Mouse (Mus musculus) thymus, adult 2 months (tissue): ENCODE results near the gene Adam6a. TPM values are rescaled to one million over a fixed set of nuclear protein-coding genes. Genes with fewer than 3 reads are reported as not detected.
"Not testable (repeated sequence)": the region's sequence is repeated elsewhere in the genome, so short reads cannot be mapped to it uniquely, and the experiment has no call there.

Experiments
- DNase-seq: peaks from one replicate; pipeline ENCODE4 v3.0.0; 2021
- H3K27ac ChIP-seq: fragments of 200-500 bp; 2 replicates; pipeline ENCODE4 v1.5.1; 2012; ENCODE audit warnings: low read length, control low read depth; ENCODE audit not compliant: control insufficient read depth, insufficient read depth
- H3K27me3 ChIP-seq: fragments of 200-500 bp; 2 replicates; pipeline ENCODE4 v1.6.1; 2012; ENCODE audit warnings: mild to moderate bottlenecking, low read length, moderate library complexity, mixed read lengths; ENCODE audit not compliant: control insufficient read depth, insufficient read depth
- H3K36me3 ChIP-seq: fragments of 200-500 bp; 2 replicates; pipeline ENCODE4 v1.6.1; 2012; ENCODE audit warnings: mild to moderate bottlenecking, low read length, moderate library complexity; ENCODE audit not compliant: control insufficient read depth, insufficient read depth
- H3K4me1 ChIP-seq: fragments of 200-500 bp; replicated peaks from 2 replicates; pipeline ENCODE4 v1.6.1; 2012; ENCODE audit warnings: low read length; ENCODE audit not compliant: control insufficient read depth, insufficient read depth
- H3K4me3 ChIP-seq: fragments of 200-500 bp; 2 replicates; pipeline ENCODE4 v1.5.1; 2012; ENCODE audit warnings: mild to moderate bottlenecking, low read length, control low read depth, moderate library complexity; ENCODE audit not compliant: control insufficient read depth, insufficient read depth
- CTCF ChIP-seq: fragments of 200-500 bp; IDR thresholded peaks from 2 replicates; pipeline ENCODE4 v1.5.1; 2012; ENCODE audit warnings: mild to moderate bottlenecking, control low read depth, low read length, moderate library complexity, borderline replicate concordance; ENCODE audit not compliant: control insufficient read depth, poor library complexity, insufficient read depth; ENCODE audit errors: extremely low read depth
- POLR2A ChIP-seq: fragments of 200-500 bp; IDR thresholded peaks from 2 replicates; pipeline ENCODE4 v1.6.1; 2012; ENCODE audit warnings: mild to moderate bottlenecking, low read length, control low read depth, moderate library complexity; ENCODE audit not compliant: control insufficient read depth, poor library complexity, insufficient read depth; ENCODE audit errors: extremely low read depth
- WGBS: fragments of 180-500 bp; shearing (Covaris S2); methylation state at CpG from one replicate; pipeline ENCODE4 v1.1.7; 2018; 5-methylcytosine and 5-hydroxymethylcytosine counted together
- polyA plus RNA-seq: library from polyadenylated mRNA; depleted of rRNA; stranded (reverse); fragments of >200 nt; gene quantifications from 2 replicates; pipeline ENCODE4 v1.2.3, GENCODE M21; 2012; rRNA removed

Adam6a gene
- not detected in 2 replicates for polyA plus RNA-seq

- H3K36me3 ChIP-seq, H3K27me3 ChIP-seq, H3K4me3 ChIP-seq, DNase-seq, H3K4me1 ChIP-seq, H3K27ac ChIP-seq: not testable (repeated sequence)
- WGBS: 89% methylated on average over 1 of the region's 1 CpGs
Observed at GRCm38 (mm10) chr12:113543608-113544007, at the start of gene Adam6a. Gene Adam6a, plus strand, starts transcription at chr12:113543908.

- TF ChIP-seq POLR2A: no peak
- no peak for TF ChIP-seq CTCF
- DNase-seq: no peak
- WGBS: 89% methylated on average over 2 of the region's 2 CpGs
- Histone ChIP-seq H3K4me3 (no peak overlapping the region), H3K36me3 (no peaks in the 10 kb centered on the region), H3K4me1 (no peaks in the 10 kb centered on the region), H3K27me3 (no peaks in the 10 kb centered on the region), H3K27ac (no peak overlapping the region)
Observed at GRCm38 (mm10) chr12:113525901-113526300, 17.8 kb upstream of the Adam6a start.

DNA sequence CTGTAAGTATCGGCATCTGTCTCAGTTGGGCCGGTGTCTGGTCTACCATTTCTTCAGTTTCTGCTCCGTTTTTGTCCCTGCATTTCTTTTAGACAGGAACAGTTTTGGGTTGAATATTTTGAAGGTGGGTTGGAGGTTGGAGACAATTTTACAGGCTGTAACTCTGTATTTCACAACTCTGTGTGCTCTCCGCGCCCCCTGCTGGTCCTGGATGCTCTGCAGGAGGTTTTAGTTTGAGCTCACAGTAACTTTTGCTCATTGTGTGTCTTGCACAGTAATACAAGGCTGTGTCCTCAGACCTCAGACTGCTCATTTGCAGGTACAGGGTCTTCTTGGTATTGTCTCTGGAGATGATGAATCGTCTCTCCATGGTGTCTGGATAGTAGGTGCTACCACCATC lies 34.5 kb downstream of the Adam6a start:
- Histone ChIP-seq H3K4me1 (no peaks in the 10 kb centered on the region), H3K36me3 (no peaks in the 10 kb centered on the region), H3K4me3 (no peak overlapping the region), H3K27me3 (no peaks in the 10 kb centered on the region), H3K27ac (no peak overlapping the region)
- WGBS: 51% methylated on average over 6 of the region's 6 CpGs
- DNase-seq: peak; percentile 52
- TF ChIP-seq CTCF (no peak), POLR2A (no peak)

DNA sequence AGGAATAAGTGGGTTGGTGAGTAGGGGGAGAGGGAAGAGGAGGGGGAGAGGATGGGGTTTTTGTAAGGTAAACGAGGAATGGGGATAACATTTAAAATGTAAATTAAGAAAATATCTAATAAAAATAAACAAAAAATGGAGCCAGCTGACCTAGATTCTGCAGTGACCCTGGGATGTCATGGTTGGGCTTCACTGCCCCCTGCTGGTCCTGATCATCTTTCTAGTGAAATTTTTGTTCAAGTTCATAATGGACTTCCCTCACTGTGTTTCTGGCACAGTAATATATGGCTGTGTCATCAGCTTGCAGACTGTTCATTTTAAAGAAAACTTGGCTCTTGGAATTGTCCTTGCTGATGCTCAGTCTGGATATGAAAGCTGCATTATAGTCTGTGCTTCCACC lies 44.3 kb downstream of the Adam6a start:
- 43% methylated on average over 1 of the region's 1 CpGs for WGBS
- Histone ChIP-seq H3K4me1 (no peaks in the 10 kb centered on the region), H3K36me3 (no peaks in the 10 kb centered on the region), H3K27me3 (no peaks in the 10 kb centered on the region), H3K27ac (no peak overlapping the region), H3K4me3 (no peak overlapping the region)
- TF ChIP-seq POLR2A (no peak), CTCF (no peak)
- peak; percentile 19 for DNase-seq

Other genes starting within 250 kb of the Adam6a start
- 0.11 TPM in 1 of 2 replicates, not detected in the other for gene Adam6b, start 54.4 kb upstream of the Adam6a start, polyA plus RNA-seq